Mouse (Mus musculus) heart, embryonic 11.5 days (tissue): ENCODE data around the gene Sertad3. TPM values are rescaled to one million over a fixed set of nuclear protein-coding genes. Genes with fewer than 3 reads are reported as not detected.
A peak's percentile ranks its signal among the peaks of the same experiment; 100 is the strongest.

Experiments
- ATAC-seq: fragments of 200-750 bp; cut with Nextera tagmentation; replicated peaks from 2 replicates; pipeline ENCODE4 v1.8.0; 2017; ENCODE audit warnings: moderate library complexity; ENCODE audit not compliant: insufficient number of reproducible peaks, low FRiP score, low TSS enrichment
- H3K27ac ChIP-seq: fragments of 300-500 bp; sonication (generic); 2 replicates; pipeline ENCODE4 v1.5.1; 2014; ENCODE audit warnings: mild to moderate bottlenecking, low read depth, low read length
- H3K27me3 ChIP-seq: fragments of 300-500 bp; sonication (generic); 2 replicates; pipeline ENCODE4 v1.6.1; 2014; ENCODE audit warnings: mild to moderate bottlenecking, low read length, mixed read lengths; ENCODE audit not compliant: control insufficient read depth, insufficient read depth
- H3K36me3 ChIP-seq: fragments of 300-500 bp; sonication (generic); 2 replicates; pipeline ENCODE4 v1.6.1; 2014; ENCODE audit warnings: mild to moderate bottlenecking, low read length, moderate library complexity, mixed read lengths; ENCODE audit not compliant: control insufficient read depth, insufficient read depth
- H3K4me1 ChIP-seq: fragments of 300-500 bp; sonication (generic); 2 replicates; pipeline ENCODE4 v1.6.1; 2014; ENCODE audit warnings: low read length; ENCODE audit not compliant: control insufficient read depth, insufficient read depth
- H3K4me2 ChIP-seq: fragments of 300-500 bp; sonication (generic); 2 replicates; pipeline ENCODE4 v1.6.1; 2014; ENCODE audit warnings: mild to moderate bottlenecking, moderate library complexity
- H3K4me3 ChIP-seq: fragments of 300-500 bp; sonication (generic); 2 replicates; pipeline ENCODE4 v1.5.1; 2014; ENCODE audit warnings: low read depth, low read length
- H3K9ac ChIP-seq: fragments of 300-500 bp; sonication (generic); 2 replicates; pipeline ENCODE4 v1.6.1; 2014; ENCODE audit warnings: mild to moderate bottlenecking, low read depth, low read length, moderate library complexity
- H3K9me3 ChIP-seq: fragments of 300-500 bp; sonication (generic); replicated peaks from 2 replicates; pipeline ENCODE4 v1.6.1; 2016; ENCODE audit warnings: low read length; ENCODE audit not compliant: control insufficient read depth
- WGBS: fragments of 180-500 bp; shearing (Covaris S2); extraction: QIAGEN DNeasy Blood & Tissue Kit; methylation state at CpG from one replicate; pipeline ENCODE4 v1.1.7; 2014; ENCODE audit not compliant: insufficient replicate concordance; 5-methylcytosine and 5-hydroxymethylcytosine counted together
- polyA plus RNA-seq: library from polyadenylated mRNA; unstranded; fragments of >200 nt; fragmentation: Nextera tagmentation; extraction: Ambion mirVana; gene quantifications from 2 replicates; pipeline ENCODE4 v1.2.1, GENCODE M21; 2014

The Sertad3 gene
- 19.9 and 20.3 TPM in 2 replicates for polyA plus RNA-seq

DNA sequence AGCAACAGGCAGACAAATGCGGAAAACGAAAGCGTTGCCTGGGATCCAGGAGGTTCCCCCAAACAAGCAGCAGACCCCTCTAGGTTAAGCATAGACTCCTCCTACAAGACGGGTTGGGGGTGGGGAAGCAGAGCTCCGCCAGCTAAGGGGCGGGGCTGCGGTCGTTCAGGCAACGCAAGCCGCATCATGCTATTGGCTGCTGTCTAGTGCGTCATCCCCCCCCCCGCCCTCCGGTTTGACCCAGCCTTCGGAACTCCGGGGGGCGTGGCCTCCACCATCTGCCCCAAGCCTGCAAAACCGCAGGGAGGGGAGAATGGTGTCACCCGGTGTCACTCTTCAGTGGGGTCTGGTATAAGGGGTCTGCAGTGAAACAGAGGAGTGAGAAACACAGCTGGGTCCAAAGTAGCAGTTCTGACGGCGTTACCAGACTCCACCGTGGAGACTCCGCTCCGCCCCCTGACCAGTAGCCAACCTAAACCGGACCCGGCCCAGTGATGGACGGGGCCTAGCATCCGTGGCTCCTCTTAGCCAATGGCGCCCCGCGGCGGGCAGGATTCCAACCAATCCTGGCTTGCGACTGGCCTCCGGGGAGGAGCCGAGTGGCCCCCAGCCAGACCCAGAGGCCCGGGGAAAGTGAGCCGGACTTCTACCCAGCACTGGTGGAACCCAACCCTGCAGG, at the start of gene Sertad3:
TSS of gene Sertad3 (plus strand) at position 613 of the 679 bp plus-strand sequence.
- Histone ChIP-seq H3K4me2 (peak within 1 kb of the TSS; percentile 81), H3K27me3 (no peaks in the 10 kb centered on the region), H3K4me3 (peak within 1 kb of the TSS; percentile 85), H3K9ac (peak within 1 kb of the TSS; percentile 87), H3K36me3 (peaks cover 4% of the 10 kb centered on the region; the same call in 1 of the 2 replicates), H3K4me1 (peaks cover 14% of the 10 kb centered on the region; the same call in 1 of the 2 replicates), H3K27ac (peak within 1 kb of the TSS; percentile 92), H3K9me3 (no peaks in the 10 kb centered on the region)
- peak; percentile 93 for ATAC-seq
- WGBS, result under 1% methylated on average over 36 of the region's 36 CpGs

GRCm38 (mm10) chr7:27427387-27427786, 46.2 kb upstream of the Sertad3 start:
- H3K27me3 ChIP-seq, result 0 out of 2 replicates have a peak, but pooled peaks cover 2% of the 10 kb centered on the region
- H3K4me3 ChIP-seq, result no peak overlapping the region
- WGBS, result 83% methylated on average over 1 of the region's 1 CpGs
- H3K9me3 ChIP-seq, result peaks cover 3% of the 10 kb centered on the region
- no peak for ATAC-seq
- H3K27ac ChIP-seq, result no peak overlapping the region
- H3K4me1 ChIP-seq, result no peaks in the 10 kb centered on the region
- H3K4me2 ChIP-seq, result no peak overlapping the region
- H3K9ac ChIP-seq, result no peak overlapping the region
- no peaks in the 10 kb centered on the region for H3K36me3 ChIP-seq

GRCm38 (mm10) chr7:27428002-27428401, 45.6 kb upstream of the Sertad3 start:
- Histone ChIP-seq H3K36me3 (no peaks in the 10 kb centered on the region), H3K4me3 (no peak overlapping the region), H3K4me2 (no peak overlapping the region), H3K9me3 (peaks cover 3% of the 10 kb centered on the region; the same call in 1 of the 2 replicates), H3K9ac (no peak overlapping the region), H3K27me3 (peaks cover 4% of the 10 kb centered on the region), H3K4me1 (no peaks in the 10 kb centered on the region), H3K27ac (no peak overlapping the region)
- WGBS, result 75% methylated on average over 11 of the region's 11 CpGs
- no peak for ATAC-seq

DNA sequence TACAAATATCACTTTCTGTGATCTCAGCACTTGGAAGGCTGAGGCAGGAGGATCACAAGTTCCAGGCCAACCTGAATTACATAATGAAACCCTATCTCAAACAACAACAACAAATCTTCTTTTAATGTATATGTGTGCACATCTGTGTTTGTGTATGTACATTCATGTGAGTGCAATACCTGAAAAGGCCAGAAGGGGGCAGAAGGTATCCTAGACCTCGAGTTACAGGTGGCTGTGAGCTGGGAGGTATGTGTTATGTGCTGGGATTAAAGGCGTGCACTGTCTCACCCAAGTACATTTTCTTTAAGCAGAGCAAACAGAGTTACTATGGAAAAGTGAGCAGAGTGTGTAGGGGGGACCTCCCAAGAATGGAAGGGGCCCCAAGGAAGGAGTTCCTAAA, 44.4 kb upstream of the Sertad3 start:
- Histone ChIP-seq H3K27ac (no peak overlapping the region), H3K27me3 (peaks cover 12% of the 10 kb centered on the region), H3K9me3 (peaks cover 3% of the 10 kb centered on the region; the same call in 1 of the 2 replicates), H3K4me3 (no peak overlapping the region), H3K9ac (no peak overlapping the region), H3K4me2 (no peak overlapping the region), H3K36me3 (no peaks in the 10 kb centered on the region), H3K4me1 (no peaks in the 10 kb centered on the region)
- 68% methylated on average over 2 of the region's 2 CpGs for WGBS
- no peak for ATAC-seq

DNA sequence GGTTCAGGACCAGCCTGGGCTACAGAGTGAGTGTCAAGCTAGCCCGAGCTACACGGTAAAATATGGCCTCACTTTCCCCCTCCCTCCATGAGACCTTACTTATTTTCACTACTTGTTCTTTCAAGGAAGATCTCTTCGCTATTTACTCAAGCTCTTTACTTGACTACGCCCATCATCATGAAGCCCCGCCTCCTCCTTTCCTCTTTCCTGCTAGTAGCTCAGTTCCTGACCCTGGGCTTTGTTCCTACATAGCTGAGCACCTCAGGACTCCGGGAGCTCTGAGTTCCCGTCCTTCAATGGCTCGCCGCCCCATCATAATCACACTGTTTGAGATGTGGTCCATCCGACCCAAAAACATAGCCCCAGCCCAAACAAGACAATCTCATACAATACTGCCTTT, 40.2 kb upstream of the Sertad3 start:
- Histone ChIP-seq H3K4me2 (peak overlapping the region; percentile 16; the same call in 1 of the 2 replicates), H3K36me3 (no peaks in the 10 kb centered on the region), H3K4me1 (no peaks in the 10 kb centered on the region), H3K27ac (no peak overlapping the region), H3K27me3 (peaks cover 25% of the 10 kb centered on the region), H3K9ac (no peak overlapping the region), H3K4me3 (no peak overlapping the region), H3K9me3 (peaks cover 3% of the 10 kb centered on the region; the same call in 1 of the 2 replicates)
- no peak; the same call in 1 of the 2 replicates for ATAC-seq
- 18% methylated on average over 10 of the region's 10 CpGs for WGBS

DNA sequence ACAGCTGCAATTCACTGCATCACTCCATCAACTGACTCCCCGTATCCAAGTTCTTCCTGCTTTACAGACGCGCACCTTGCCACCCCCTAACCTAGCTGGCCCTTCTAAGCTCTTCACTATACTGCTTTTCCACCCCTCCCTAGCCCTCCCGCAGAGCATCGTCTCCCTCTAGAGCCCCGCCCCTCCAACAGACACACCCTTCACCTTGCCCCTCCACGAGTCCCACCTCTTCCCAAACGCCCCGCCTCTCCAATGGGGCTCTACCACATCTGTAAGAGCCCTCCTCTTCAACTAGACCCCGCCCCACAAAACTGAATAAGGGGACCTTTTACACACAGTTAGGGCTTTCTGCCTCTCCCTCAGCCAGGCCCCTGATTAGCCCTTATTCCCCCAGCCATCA, 39.8 kb upstream of the Sertad3 start:
- Histone ChIP-seq H3K9ac (no peak overlapping the region), H3K4me3 (no peak overlapping the region), H3K36me3 (no peaks in the 10 kb centered on the region), H3K9me3 (peaks cover 3% of the 10 kb centered on the region; the same call in 1 of the 2 replicates), H3K4me2 (peak overlapping the region; percentile 16; the same call in 1 of the 2 replicates), H3K27me3 (peaks cover 25% of the 10 kb centered on the region), H3K27ac (no peak overlapping the region), H3K4me1 (no peaks in the 10 kb centered on the region)
- 5% methylated on average over 10 of the region's 10 CpGs for WGBS
- no peak; the same call in 1 of the 2 replicates for ATAC-seq

DNA sequence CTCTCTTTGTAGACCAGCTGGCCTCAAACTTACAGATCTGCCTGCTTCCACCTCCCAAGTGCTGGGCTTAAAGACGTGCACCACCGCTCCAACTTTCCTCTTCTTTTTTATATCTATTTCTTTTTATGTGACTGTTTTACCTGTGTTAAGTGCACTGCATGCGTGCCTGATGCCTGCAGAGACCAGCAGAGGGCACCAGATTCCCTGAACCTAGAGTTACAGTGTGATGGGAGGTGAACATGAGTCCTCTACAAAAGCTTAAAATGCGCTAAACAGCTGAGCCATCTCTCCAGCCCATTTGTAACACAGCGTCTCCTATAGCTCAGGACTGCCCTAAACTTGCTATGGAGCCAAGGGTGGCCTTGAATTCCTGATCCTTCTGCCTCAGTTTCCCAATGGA, 36.0 kb upstream of the Sertad3 start:
- no peaks in the 10 kb centered on the region for H3K9me3 ChIP-seq
- H3K4me3 ChIP-seq, result no peak overlapping the region
- no peak for ATAC-seq
- H3K4me2 ChIP-seq, result no peak overlapping the region
- H3K36me3 ChIP-seq, result no peaks in the 10 kb centered on the region
- no peaks in the 10 kb centered on the region for H3K4me1 ChIP-seq
- peaks cover 25% of the 10 kb centered on the region for H3K27me3 ChIP-seq
- H3K27ac ChIP-seq, result no peak overlapping the region
- no peak overlapping the region for H3K9ac ChIP-seq
- 52% methylated on average over 5 of the region's 5 CpGs for WGBS

DNA sequence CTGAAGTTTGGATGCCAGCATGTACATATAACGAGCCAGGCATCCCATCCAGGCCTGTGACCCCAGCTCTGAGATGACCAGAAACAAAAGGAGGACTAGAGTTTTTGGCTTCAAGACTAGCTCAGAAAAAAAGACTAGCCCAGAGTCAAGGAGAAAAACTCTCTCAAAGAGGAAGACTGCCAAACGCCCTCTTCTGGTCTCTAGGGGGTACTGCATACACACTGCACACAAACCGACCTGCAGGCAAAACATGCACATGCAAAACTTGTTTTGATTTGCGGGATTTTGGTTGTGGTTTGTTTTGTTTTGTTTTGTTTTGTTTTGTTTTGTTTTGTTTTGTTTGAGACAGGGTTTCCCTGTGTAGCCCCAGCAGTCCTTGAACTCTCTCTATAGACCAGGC, 33.6 kb upstream of the Sertad3 start:
- no peak for ATAC-seq
- no peak overlapping the region for H3K9ac ChIP-seq
- no peak overlapping the region for H3K4me2 ChIP-seq
- H3K27me3 ChIP-seq, result peaks cover 11% of the 10 kb centered on the region
- H3K4me3 ChIP-seq, result no peak overlapping the region
- H3K4me1 ChIP-seq, result no peaks in the 10 kb centered on the region
- H3K9me3 ChIP-seq, result no peaks in the 10 kb centered on the region
- no peaks in the 10 kb centered on the region for H3K36me3 ChIP-seq
- 75% methylated on average over 4 of the region's 4 CpGs for WGBS
- H3K27ac ChIP-seq, result no peak overlapping the region

- Histone ChIP-seq H3K27me3 (peaks cover 19% of the 10 kb centered on the region), H3K36me3 (no peaks in the 10 kb centered on the region), H3K4me3 (peak overlapping the region; percentile 54), H3K4me1 (peaks cover 9% of the 10 kb centered on the region; the same call in 1 of the 2 replicates), H3K9ac (peak overlapping the region; percentile 68), H3K27ac (no peak overlapping the region), H3K4me2 (peak overlapping the region; percentile 99), H3K9me3 (no peaks in the 10 kb centered on the region)
- no peak for ATAC-seq
- 3% methylated on average over 16 of the region's 18 CpGs for WGBS
Observed at GRCm38 (mm10) chr7:27446051-27446450, 27.5 kb upstream of the Sertad3 start.
